Mouse (Mus musculus) E14TG2a.4 (cell line): Measurements from ENCODE around the gene Slc30a6.

Experiments
- CTCF ChIP-seq: conservative IDR thresholded peaks from 2 replicates; pipeline ENCODE4 v1.5.1; 2014; ENCODE audit warnings: low read length
- NANOG ChIP-seq: IDR thresholded peaks from 2 replicates; pipeline ENCODE4 v1.6.1; 2014; ENCODE audit warnings: borderline replicate concordance, low read length, mixed read lengths
- POU5F1 ChIP-seq: IDR thresholded peaks from 2 replicates; pipeline ENCODE4 v1.6.1; 2014; ENCODE audit warnings: low read length, borderline replicate concordance

DNA sequence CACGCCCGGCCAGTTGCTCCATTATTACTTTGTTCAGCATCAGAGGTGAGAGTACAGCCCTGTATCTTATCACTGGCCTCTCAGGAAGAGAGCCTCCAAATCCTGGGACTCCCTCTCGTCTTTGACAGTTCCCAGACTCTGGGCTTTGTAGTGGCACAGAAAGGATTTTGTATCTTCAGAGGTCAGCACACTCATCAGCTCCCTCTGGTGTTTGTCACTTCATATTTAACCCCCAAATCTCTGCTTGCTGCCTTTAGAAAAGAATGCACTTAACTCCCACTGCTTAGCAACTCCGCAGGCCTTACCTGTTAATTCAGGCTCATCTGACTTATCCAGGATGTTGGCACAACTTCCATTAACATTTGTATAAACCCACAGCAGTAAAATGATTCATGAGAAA is 14.3 kb downstream of the Slc30a6 start:
- TF ChIP-seq CTCF (peak; percentile 20), NANOG (no peak), POU5F1 (no peak)
